Mouse (Mus musculus) CD4-positive helper T cell, adult 2 months (primary cell): ENCODE results near the gene Ankfy1.

Source experiments
- DNase-seq: peaks from one replicate; pipeline ENCODE4 v3.0.0-alpha.2; 2012; ENCODE audit warnings: low read depth, missing footprints, low spot score

Ankfy1 gene

DNA sequence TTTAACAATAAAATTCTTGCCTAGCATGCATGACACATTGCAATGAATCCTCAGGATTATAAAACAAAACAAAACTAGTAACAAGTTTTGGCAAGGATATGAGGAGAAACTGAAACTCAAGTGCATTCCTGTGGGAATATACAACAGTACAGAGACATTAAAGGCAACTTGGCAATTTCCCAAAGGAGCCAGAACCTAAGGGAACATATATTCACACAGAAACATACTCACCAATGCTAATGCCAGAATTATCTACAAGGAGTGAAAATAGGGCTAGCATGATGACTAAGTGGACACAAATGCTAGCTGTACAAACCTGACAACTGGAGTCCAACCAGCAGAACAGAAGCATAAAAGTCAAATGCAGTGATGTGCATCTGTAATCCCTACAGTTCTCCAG lies 102.2 kb downstream of the Ankfy1 start:
- no peak for DNase-seq

DNA sequence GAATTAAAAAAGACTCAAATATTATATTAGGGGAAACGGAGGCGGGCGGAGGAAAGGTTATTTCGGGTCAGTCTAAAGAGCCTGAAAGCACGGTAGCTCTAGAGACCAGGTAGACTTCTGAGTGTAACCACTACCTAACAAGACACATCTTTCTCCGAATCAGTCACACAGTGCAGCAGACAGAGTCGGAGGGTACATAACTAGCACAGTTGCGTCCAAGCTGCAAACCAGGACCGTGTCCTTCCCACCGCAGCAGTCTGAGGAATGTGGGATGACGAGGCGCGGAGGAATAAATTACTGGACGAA lies 105.3 kb downstream of the Ankfy1 start:
- DNase-seq: no peak

DNA sequence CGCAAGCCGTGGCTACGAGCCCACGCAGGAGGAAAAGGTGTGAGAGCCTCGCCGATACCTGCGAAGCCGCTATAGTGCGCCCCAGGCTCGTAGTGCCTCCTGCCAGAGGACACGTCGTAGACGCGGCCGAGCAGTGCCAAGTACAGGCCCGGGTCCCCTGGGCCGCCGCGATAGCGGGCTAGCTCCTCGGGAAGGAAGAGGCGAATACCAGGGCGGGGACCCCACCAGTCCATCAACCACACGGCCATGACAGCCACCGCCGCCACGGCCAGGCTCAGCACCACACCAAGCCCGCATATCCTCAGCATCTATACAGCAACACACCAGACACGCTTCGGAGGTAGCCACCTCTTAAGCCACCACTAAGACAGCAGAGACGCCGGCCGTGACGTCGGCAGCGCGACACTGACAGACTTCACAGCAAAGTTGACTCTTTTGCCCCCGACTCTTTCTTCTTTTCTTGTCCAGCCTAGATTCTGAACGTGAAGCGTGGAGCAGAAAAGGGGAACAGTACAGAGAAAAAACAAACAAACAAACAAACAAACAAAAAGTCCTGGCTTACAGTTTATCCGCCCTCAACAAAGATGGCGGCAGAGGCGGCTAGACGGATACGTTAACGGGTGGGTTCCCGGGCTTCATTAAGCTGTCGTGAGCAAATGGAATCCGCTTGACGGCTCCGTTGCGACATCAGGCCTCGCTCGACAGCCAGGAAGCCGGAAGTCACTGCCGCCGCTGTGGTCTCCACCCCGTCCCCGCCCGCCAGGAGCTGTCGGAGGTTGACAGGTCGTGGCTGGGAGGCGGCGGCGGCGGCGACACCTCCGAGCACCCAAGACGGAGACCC lies 105.9 kb downstream of the Ankfy1 start, which contains the start of the genes Cyb5d2 and Zzef1:
TSS of gene Cyb5d2 (minus strand) at position 688 of the 841 bp plus-strand sequence.
TSS of gene Zzef1 (plus strand) at position 772 of the 841 bp plus-strand sequence.
- DNase-seq: peak; percentile 98

DNA sequence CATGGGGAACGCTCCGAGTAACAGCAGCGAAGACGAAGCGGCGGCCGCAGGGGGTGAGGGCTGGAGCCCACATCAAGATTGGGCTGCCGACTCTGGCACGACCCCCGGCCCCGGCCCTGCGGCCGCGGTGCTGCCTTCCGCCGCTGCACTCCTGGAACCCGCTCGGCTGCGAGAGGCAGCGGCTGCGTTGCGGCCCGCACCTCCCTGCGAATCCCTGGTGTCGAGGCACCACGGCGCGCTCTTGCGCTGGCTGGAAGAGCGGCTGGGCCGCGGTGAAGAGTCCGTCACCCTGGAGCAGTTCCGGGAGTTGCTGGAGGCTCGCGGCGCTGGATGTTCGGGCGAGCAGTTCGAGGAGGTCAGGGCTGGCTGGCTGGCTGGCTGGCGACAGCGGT lies 106.5 kb downstream of the Ankfy1 start:
- no peak for DNase-seq

DNA sequence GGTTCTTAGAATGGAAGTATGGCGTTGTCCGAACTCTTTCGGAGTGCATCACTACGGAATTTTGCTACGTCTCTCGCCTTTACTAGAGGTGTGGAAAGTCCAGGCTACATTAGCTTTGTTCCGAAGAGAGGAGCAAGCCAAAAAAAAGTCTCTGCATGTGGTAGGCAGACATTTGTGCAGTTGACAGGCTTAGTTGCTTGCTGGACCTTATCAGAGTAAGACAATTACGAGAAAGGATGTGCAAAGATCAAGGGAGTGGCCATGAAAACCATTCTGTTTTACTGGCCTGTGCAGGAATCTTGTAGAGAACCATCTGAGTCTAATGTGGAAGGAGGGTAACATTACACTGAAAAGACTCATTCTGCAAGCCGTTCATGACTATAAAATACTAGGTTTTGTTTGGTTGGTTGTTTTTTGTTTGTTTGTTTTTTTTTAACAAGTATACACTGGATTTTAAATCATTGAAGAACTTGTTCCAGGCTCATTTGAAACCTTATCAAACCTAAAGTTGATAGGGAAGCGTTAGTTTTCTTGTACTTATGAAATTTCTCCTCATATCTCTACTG lies 107.0 kb downstream of the Ankfy1 start:
- no peak for DNase-seq

DNA sequence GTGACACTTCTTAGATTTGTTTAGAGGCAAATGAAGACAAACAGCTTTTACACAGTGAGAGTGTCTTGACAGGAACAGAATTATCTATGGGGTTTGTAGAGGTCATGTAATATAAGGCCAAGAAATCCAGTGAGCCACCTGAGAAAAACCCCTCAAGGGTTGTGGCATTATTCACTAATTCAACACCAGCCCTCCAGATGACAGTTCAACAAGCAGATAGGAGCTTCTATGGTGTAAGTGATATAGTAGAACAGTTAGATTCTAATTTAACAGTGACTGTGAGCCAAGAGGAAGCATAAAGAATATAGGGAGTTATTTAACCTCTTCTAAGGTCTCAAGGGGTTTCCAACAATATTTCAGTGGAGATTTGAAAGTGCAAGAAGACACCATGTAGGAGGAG lies 108.3 kb downstream of the Ankfy1 start:
- no peak for DNase-seq

DNA sequence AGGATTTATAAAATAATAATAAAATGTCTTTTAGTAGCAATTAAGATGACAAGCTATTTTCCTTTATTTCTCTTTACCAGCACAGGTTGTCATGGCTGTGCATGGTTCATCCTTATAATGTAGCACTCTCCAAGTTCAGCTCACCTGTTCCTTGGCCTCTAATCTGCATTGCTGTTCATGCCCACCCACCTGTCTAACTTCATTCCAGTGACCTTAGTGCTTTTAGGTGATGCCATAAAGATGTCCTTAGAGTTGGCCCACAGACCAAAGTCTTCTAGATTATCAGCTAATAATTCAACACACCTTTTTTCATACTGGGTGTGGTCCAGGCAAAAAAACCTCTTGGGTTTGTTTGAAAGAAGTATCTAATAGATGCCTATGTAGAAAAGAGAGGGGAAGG lies 111.4 kb downstream of the Ankfy1 start:
- no peak for DNase-seq

DNA sequence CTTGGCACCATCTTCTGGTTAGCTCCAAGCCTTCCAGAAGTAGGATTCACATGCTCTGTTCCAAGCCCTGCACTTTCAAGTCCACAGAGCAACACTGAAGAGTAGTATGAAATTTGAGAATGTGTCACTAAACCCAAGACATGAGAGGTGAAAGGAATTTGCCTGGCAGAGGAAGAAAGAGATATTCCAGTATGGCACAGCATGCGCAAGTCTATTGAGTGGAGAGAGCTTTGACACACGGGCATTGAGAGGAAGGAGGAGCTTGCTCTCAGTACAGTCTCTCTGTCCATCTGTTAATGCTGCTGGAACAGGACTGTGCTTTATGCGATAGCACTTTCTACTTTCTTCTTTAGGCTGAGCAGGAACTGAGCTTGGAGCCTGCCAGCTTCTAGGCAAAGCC lies 113.2 kb downstream of the Ankfy1 start:
- DNase-seq: no peak

DNA sequence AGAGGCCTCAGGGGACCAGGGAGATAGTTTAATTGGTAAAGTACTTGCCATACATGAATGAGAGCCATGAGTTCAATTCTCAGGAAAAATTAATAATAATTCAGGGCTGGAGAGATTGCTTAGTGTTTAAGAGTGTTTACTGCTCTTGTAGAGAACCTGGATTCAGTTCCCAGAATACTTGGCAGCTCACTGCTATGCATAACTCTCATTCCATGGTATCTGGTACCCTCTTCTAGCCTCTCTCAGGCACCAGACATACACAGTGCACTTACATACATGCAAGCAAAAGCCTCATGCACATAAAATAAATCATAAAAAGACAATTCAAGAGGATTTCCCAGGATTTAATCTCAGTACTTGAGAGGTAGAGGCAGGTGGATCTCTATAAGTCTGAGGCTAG lies 114.8 kb downstream of the Ankfy1 start:
- no peak for DNase-seq

DNA sequence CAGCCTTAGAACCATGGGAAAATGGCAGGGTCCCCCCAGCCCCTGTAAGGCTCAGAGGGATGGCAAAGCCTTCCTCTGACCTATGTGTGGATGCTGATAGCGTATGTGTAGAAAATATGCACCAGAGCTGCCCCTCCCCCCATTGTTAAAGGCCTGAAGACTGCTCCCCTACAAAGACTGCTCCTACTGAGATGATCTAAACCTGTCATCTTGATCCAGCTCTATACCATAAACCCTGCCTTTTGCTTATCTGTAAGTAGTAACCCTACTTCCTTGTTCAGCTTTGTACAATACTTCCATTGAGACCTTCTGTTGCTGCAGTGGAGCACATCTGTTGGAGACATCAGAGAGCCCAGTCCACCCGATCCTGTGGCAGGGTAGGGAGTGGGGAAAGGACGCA lies 115.4 kb downstream of the Ankfy1 start:
- DNase-seq: no peak

DNA sequence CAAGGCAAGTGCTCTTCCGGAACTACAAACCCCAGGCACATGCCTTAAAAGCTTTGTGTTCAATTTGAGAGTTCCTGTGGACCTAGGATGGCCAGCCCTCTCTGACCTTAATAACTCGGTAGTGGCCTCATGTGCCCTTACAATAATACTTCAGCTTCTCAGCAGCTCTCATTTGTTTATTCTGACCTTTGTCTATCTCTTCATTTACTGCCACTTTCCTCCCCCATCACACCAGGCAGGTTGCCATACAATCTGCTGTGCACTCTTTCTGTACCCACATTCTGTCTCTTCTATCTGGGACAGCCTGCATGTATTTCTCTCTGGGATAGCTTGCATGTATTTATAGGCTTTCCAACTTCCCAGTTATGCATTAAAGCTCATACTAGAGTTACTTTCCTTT lies 116.8 kb downstream of the Ankfy1 start:
- DNase-seq: no peak

DNA sequence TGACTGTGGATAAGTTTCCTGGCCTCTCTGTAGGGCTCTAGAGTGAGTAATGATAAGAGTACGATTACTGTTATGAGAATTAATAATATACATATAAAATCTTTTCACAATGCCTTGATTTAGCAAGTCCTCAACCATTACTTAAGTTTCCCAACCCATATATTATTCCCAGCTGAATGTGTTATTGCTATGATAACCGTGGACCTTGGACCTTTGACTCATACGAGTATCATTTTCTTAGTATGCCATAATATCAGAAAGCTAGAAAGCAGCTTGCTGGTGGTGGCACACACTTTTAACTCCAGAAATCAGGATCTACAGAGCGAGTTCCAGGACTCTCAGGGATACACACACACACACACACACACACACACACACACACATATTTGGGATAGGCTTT lies 118.2 kb downstream of the Ankfy1 start:
- DNase-seq: no peak

DNA sequence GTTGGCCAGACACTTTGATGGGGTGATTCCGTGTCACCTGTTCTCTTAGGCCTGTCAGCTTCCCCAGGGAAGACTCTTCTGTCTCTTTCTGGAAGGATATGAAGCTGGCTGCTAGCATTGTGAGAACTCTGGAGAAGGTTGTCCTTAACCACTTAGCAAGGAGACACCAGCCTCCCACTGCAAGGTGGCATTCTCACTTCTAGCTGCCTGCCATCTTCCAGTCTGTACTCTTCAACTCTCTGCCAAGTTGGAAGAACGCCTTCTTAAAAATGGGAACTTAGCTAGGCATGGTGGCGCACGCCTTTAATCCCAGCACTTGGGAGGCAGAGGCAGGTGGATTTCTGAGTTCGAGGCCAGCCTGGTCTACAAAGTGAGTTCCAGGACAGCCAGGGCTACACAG lies 123.9 kb downstream of the Ankfy1 start:
- DNase-seq: no peak

DNA sequence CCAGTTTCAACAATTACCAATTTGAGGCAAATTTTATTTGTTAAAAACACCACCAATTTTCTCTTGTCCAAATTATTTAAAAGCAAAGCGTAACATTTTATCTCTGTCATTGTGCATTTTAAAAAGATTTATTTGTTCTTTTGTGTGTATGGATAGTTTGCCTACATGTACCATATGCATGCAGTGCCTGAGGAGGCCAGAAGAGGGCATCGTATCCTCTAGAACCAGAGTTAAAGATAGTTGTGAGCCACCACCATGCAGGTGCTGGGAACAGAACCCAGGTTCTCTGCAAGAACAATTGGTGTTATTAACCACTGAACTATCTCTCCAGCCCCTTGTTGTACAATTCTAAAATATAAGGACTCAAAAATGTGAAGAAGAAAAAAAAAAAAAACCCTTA lies 124.4 kb downstream of the Ankfy1 start:
- peak; percentile 34 for DNase-seq

DNA sequence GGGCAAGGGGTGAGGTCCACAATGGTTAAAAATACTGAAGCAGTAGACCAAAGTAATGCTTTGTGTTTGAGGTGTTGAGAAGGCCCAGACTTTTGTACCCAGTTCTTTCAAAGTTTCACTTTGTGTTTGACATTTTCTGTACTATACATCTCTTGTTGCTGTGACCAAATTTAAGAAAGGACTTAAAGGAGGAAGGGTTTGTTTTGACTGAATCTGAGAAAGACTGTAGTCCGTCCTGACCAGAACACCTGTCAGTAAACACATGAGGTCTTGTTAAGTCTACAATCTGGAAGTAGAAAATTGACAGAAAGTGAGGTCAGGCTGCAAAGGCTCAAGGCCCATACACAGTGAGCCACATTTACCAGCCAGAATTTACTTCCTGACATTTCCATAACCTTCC lies 127.1 kb downstream of the Ankfy1 start:
- no peak for DNase-seq

DNA sequence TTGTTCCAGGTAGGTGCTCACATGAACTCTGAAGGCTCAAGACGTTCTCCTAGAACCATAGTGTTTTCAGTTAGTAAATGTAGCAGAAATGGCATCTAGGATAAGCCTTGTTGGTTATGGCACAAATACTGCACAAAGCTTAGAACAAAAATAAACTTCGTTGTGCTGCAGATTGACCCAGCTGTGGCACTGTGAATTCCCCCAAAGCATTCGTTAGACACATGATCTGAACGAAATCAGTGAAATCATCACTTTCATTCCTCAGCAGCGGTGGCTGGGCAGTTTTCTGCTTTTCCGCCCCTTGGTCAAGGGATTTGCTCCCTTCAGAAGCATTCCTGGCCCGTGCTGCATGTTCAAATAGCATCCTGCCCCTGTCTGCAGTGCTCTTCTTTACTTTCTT lies 128.3 kb downstream of the Ankfy1 start:
- no peak for DNase-seq

DNA sequence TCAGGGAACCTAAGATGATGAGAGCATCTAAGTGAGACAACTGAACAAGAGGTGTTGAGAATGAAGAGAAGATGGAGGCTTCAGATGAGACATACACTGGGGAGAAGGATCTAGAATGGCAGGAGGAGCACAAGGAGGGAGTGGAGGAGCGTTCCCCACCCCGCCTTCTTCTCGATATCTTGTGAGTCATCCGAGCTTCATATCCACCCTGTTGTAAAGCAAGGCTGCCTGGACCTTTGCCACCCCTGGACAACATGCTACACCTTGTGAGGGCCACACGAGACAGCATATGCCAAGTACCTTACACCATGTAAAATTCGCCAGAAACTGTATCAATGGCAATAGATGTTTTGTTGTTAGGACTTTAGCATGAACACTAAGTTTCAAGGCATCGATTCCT lies 131.2 kb downstream of the Ankfy1 start:
- no peak for DNase-seq
